Mouse (Mus musculus) CH12.LX (cell line): ENCODE results near the gene Znfx1. TPM values are rescaled to one million over a fixed set of nuclear protein-coding genes. Genes with fewer than 3 reads are reported as not detected.

ENCODE experiments used
- DNase-seq: peaks from one replicate; pipeline ENCODE4 v3.0.0-alpha.2; 2013; ENCODE audit errors: extremely low read depth
- H3K27ac ChIP-seq: 2 replicates; pipeline ENCODE4 v1.5.1; 2012; ENCODE audit warnings: low read depth, mild to moderate bottlenecking, control low read depth, moderate library complexity; ENCODE audit not compliant: insufficient read depth
- H3K27me3 ChIP-seq: replicated peaks from 2 replicates; pipeline ENCODE3; 2012; ENCODE audit warnings: inconsistent platforms
- H3K36me3 ChIP-seq, 2 experiments: replicated peaks in 1 of 2; 2 replicates each; pipeline versions ENCODE3 to v1.6.1; 2012; ENCODE audit warnings: inconsistent platforms in 1 of 2, low read length in 1 of 2, mild to moderate bottlenecking in 1 of 2, mixed read lengths in 1 of 2, moderate library complexity in 1 of 2; ENCODE audit not compliant: control insufficient read depth in 1 of 2, insufficient read depth in 1 of 2
- H3K4me1 ChIP-seq, 2 experiments: 2 replicates each; pipeline ENCODE4 v1.6.1; 2012; ENCODE audit warnings: inconsistent platforms in 1 of 2, moderate library complexity in 1 of 2; ENCODE audit not compliant: insufficient read depth in 2 of 2, control insufficient read depth in 1 of 2
- H3K4me2 ChIP-seq: 2 replicates; pipeline ENCODE4 v1.6.1; 2012; ENCODE audit warnings: low read depth, mild to moderate bottlenecking, control low read depth; ENCODE audit not compliant: poor library complexity, insufficient read depth, severe bottlenecking
- H3K4me3 ChIP-seq, 3 experiments: fragments of 150-350 bp in 1 of 3; sonication (generic) in 1 of 3; replicated peaks in 1 of 3; 2 replicates each; pipeline versions ENCODE3 to v1.5.1; 2011 to 2012; ENCODE audit warnings: low read depth in 2 of 3, low read length in 2 of 3, mild to moderate bottlenecking in 2 of 3, moderate library complexity in 2 of 3, control low read depth in 1 of 3, improper control_type of control experiment in 1 of 3, inconsistent platforms in 1 of 3, mixed read lengths in 1 of 3; ENCODE audit not compliant: poor library complexity in 1 of 3
- H3K79me2 ChIP-seq: replicated peaks from 2 replicates; pipeline ENCODE4 v1.6.1; 2012; ENCODE audit warnings: mild to moderate bottlenecking, moderate library complexity; ENCODE audit not compliant: control insufficient read depth, poor library complexity, insufficient read depth, severe bottlenecking; ENCODE audit errors: extremely low read depth
- H3K9ac ChIP-seq: 2 replicates; pipeline ENCODE4 v1.6.1; 2012; ENCODE audit warnings: low read depth, mild to moderate bottlenecking, control low read depth, moderate library complexity; ENCODE audit not compliant: insufficient read depth
- H3K9me3 ChIP-seq: replicated peaks from 2 replicates; pipeline ENCODE3; 2012; ENCODE audit warnings: low read length, inconsistent platforms, mixed read lengths
- CHD2 ChIP-seq: IDR thresholded peaks from 2 replicates; pipeline ENCODE4 v1.6.1; 2011; ENCODE audit warnings: low read length, improper control_type of control experiment
- CTCF ChIP-seq, 2 experiments: IDR thresholded peaks in 1 of 2; conservative IDR thresholded peaks in 1 of 2; 2 replicates each; pipeline ENCODE4 v1.5.1; 2011 to 2012; ENCODE audit warnings: low read depth in 2 of 2, low read length in 2 of 2, improper control_type of control experiment in 1 of 2, inconsistent platforms in 1 of 2, mild to moderate bottlenecking in 1 of 2, moderate library complexity in 1 of 2
- ELF1 ChIP-seq: IDR thresholded peaks from 2 replicates; pipeline ENCODE4 v1.6.1; 2014; ENCODE audit warnings: low read depth, mild to moderate bottlenecking, inconsistent platforms, low read length, improper control_type of control experiment
- EP300 ChIP-seq: IDR thresholded peaks from 2 replicates; pipeline ENCODE4 v1.6.1; 2011; ENCODE audit warnings: low read length, improper control_type of control experiment
- JUN ChIP-seq: IDR thresholded peaks from 2 replicates; pipeline ENCODE4 v1.6.1; 2011; ENCODE audit warnings: low read depth, mild to moderate bottlenecking, low read length, improper control_type of control experiment, moderate library complexity; ENCODE audit not compliant: insufficient read depth
- JUND ChIP-seq: conservative IDR thresholded peaks from 2 replicates; pipeline ENCODE4 v1.6.1; 2011; ENCODE audit warnings: low read depth, low read length, improper control_type of control experiment
- KAT2A ChIP-seq: IDR thresholded peaks from 2 replicates; pipeline ENCODE4 v1.6.1; 2012; ENCODE audit warnings: low read length, improper control_type of control experiment, inconsistent platforms; ENCODE audit not compliant: insufficient replicate concordance
- MAFK ChIP-seq: IDR thresholded peaks from 2 replicates; pipeline ENCODE4 v1.6.1; 2011; ENCODE audit warnings: low read length, improper control_type of control experiment; ENCODE audit not compliant: insufficient replicate concordance
- MAX ChIP-seq: IDR thresholded peaks from 2 replicates; pipeline ENCODE4 v1.6.1; 2011; ENCODE audit warnings: low read length, improper control_type of control experiment
- MXI1 ChIP-seq: IDR thresholded peaks from 2 replicates; pipeline ENCODE4 v1.6.1; 2011; ENCODE audit warnings: mild to moderate bottlenecking, low read depth, low read length, improper control_type of control experiment
- MYC ChIP-seq: IDR thresholded peaks from 2 replicates; pipeline ENCODE4 v1.6.1; 2011; ENCODE audit warnings: low read depth, mild to moderate bottlenecking, improper control_type of control experiment, low read length
- NELFE ChIP-seq: IDR thresholded peaks from 2 replicates; pipeline ENCODE4 v1.6.1; 2011; ENCODE audit warnings: low read depth, low read length, improper control_type of control experiment
- NRF1 ChIP-seq: IDR thresholded peaks from 2 replicates; pipeline ENCODE4 v1.6.1; 2014; ENCODE audit warnings: low read depth, mild to moderate bottlenecking, inconsistent platforms, low read length, improper control_type of control experiment, moderate library complexity
- POLR2A ChIP-seq: IDR thresholded peaks from 2 replicates; pipeline ENCODE4 v1.6.1; 2011; ENCODE audit warnings: low read depth, mild to moderate bottlenecking, improper control_type of control experiment, low read length
- POLR2AphosphoS2 ChIP-seq: IDR thresholded peaks from 2 replicates; pipeline ENCODE4 v1.6.1; 2011; ENCODE audit warnings: low read depth, low read length, improper control_type of control experiment
- RAD21 ChIP-seq: IDR thresholded peaks from 2 replicates; pipeline ENCODE4 v1.6.1; 2011; ENCODE audit warnings: low read depth, mild to moderate bottlenecking, low read length, improper control_type of control experiment, moderate library complexity
- RCOR1 ChIP-seq: conservative IDR thresholded peaks from 2 replicates; pipeline ENCODE4 v1.6.1; 2012; ENCODE audit warnings: low read depth, mild to moderate bottlenecking, inconsistent platforms, low read length, improper control_type of control experiment
- SIN3A ChIP-seq: IDR thresholded peaks from 2 replicates; pipeline ENCODE4 v1.6.1; 2012; ENCODE audit warnings: low read length, improper control_type of control experiment, inconsistent platforms
- SMC3 ChIP-seq: IDR thresholded peaks from 2 replicates; pipeline ENCODE4 v1.6.1; 2011; ENCODE audit warnings: low read depth, low read length, improper control_type of control experiment
- TCF12 ChIP-seq: IDR thresholded peaks from 2 replicates; pipeline ENCODE4 v1.6.1; 2014; ENCODE audit warnings: low read depth, mild to moderate bottlenecking, inconsistent platforms, low read length, improper control_type of control experiment
- UBTF ChIP-seq: IDR thresholded peaks from 2 replicates; pipeline ENCODE4 v1.6.1; 2012; ENCODE audit warnings: low read depth, mild to moderate bottlenecking, inconsistent platforms, low read length, improper control_type of control experiment, moderate library complexity
- USF1 ChIP-seq: IDR thresholded peaks from 2 replicates; pipeline ENCODE4 v1.6.1; 2014; ENCODE audit warnings: low read depth, mild to moderate bottlenecking, inconsistent platforms, low read length, improper control_type of control experiment
- ZC3H11A ChIP-seq: IDR thresholded peaks from 2 replicates; pipeline ENCODE4 v1.6.1; 2012; ENCODE audit warnings: low read depth, mild to moderate bottlenecking, inconsistent platforms, low read length, improper control_type of control experiment
- ZKSCAN1 ChIP-seq: IDR thresholded peaks from 2 replicates; pipeline ENCODE4 v1.6.1; 2012; ENCODE audit warnings: low read depth, inconsistent platforms, low read length, improper control_type of control experiment, borderline replicate concordance
- ZMIZ1 ChIP-seq: IDR thresholded peaks from 2 replicates; pipeline ENCODE4 v1.6.1; 2012; ENCODE audit warnings: low read depth, mild to moderate bottlenecking, inconsistent platforms, low read length, improper control_type of control experiment
- ZNF384 ChIP-seq: IDR thresholded peaks from 2 replicates; pipeline ENCODE4 v1.6.1; 2012; ENCODE audit warnings: low read depth, low read length, improper control_type of control experiment, inconsistent platforms
- dilution Hi-C: fragments of 300-500 bp; cut with MboI; formaldehyde crosslinking; loops from 2 replicates; pipeline ENCODE4 v1.14.3; 2020; ENCODE audit warnings: low sequenced_read_pairs; ENCODE audit not compliant: extremely low pct_unique_long_range_greater_than_20kb, extremely low pct_ligation_motif_present
- in situ Hi-C: fragments of 300-500 bp; cut with MboI; formaldehyde crosslinking; loops from 3 replicates; pipeline ENCODE4 v1.14.3; 2019; ENCODE audit warnings: low sequenced_read_pairs, low pct_ligation_motif_present, low pct_unique_long_range_greater_than_20kb, mixed read lengths
- polyA plus RNA-seq: library from polyadenylated mRNA; unstranded; fragments of >175 nt; gene quantifications from 2 replicates; pipeline ENCODE4 v1.2.1, GENCODE M21; 2012; ENCODE audit warnings: low read depth; ENCODE audit not compliant: insufficient read length
- total RNA-seq, 2 experiments: library from RNA; depleted of rRNA; stranded (reverse); fragments of 300-350 nt in 1 of 2; fragments of >200 nt in 1 of 2; gene quantifications; 2 replicates each; pipeline ENCODE4 v1.2.3; 2012 to 2014

Gene Znfx1
- total and polyA plus RNA-seq, 3 experiments = 5.1 to 9.0 (median 8.1) TPM

DNA sequence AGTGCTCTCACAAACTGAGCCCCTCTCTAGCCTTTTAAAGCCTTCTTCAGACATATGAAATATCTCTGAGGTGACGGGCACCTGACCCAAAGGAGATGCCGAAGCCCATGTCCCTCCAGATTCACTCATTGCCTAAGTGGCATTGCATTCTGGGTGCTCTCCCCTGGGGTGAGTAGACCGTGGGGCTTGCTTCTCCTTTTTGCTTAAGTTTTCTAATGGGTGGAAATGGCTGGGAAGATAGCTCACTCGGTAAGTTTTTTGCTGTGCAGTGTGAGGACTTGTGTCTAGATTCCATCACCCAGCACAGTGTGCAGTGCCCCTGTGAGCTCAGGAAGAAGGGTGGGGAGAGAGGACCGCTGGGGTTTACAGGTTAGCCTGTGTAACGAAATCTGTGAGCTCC, 4.8 kb upstream of the Znfx1 start:
- no peak overlapping the region for H3K4me3 ChIP-seq
- peaks cover 20 to 30% of the 10 kb centered on the region in 2 experiments for H3K36me3 ChIP-seq
- no peak overlapping the region for H3K27ac ChIP-seq
- dilution Hi-C loops (no loop called here), in situ Hi-C loops (loop anchor here (10.0 kb wide), 2 partner anchors 357 to 417 kb away; partner anchors contain the start of gene Slc9a8)
- peaks cover 2 to 35% of the 10 kb centered on the region in 2 experiments; a peak in 3 of 4 replicates for H3K4me1 ChIP-seq
- H3K9ac ChIP-seq = no peak overlapping the region
- no peak for TF ChIP-seq RCOR1
- TF ChIP-seq NRF1 = no peak
- TF ChIP-seq JUND = no peak
- TF ChIP-seq USF1 = no peak
- no peak for TF ChIP-seq KAT2A
- peaks cover 20% of the 10 kb centered on the region for H3K79me2 ChIP-seq
- no peak overlapping the region for H3K4me2 ChIP-seq
- no peaks in the 10 kb centered on the region for H3K27me3 ChIP-seq
- DNase-seq = peak; percentile 77
- H3K9me3 ChIP-seq = no peaks in the 10 kb centered on the region

GRCm38 (mm10) chr2:167066528-167067516, 4.0 kb upstream of the Znfx1 start:
- TF ChIP-seq CTCF (conservative IDR thresholded peaks at IDR 0.05 in 1 of 2, IDR thresholded peaks at IDR 0.05 in 1 of 2; ENCODE audit: low read depth in 2 of 2, low read length in 2 of 2) (peak in 1 of 2 experiments; percentile 10; a peak in 1 of 4 replicates), ELF1 (0 out of 2 replicates have a peak, but pooled peaks have one; percentile 24), MYC (peak; percentile 89), SIN3A (peak; percentile 60; the same call in 1 of the 2 replicates), SMC3 (no peak), RAD21 (no peak), MAX (peak; percentile 91), MXI1 (peak; percentile 56; the same call in 1 of the 2 replicates), ZMIZ1 (peak; percentile 79), EP300 (no peak; the same call in 1 of the 2 replicates), MAFK (peak; percentile 39; the same call in 1 of the 2 replicates), JUND (peak; percentile 31; the same call in 1 of the 2 replicates), POLR2AphosphoS2 (peak; percentile 99), UBTF (no peak), ZKSCAN1 (no peak), USF1 (peak; percentile 19; the same call in 1 of the 2 replicates), RCOR1 (peak; percentile 54; the same call in 1 of the 2 replicates), NELFE (peak; percentile 58; the same call in 1 of the 2 replicates), JUN (no peak), KAT2A (0 out of 2 replicates have a peak, but pooled peaks have one; percentile 50), ZC3H11A (no peak), CHD2 (peak; percentile 91), ZNF384 (no peak), TCF12 (no peak), POLR2A (peak; percentile 64)
- in situ Hi-C loops (loop anchor here (10.0 kb wide), 2 partner anchors 358 to 418 kb away; partner anchors contain the start of gene Slc9a8), dilution Hi-C loops (no loop called here)
- Histone ChIP-seq H3K4me3 (no peak overlapping the region), H3K9ac (no peak overlapping the region), H3K27ac (peak overlapping the region; percentile 6; the same call in 1 of the 2 replicates), H3K79me2 (peaks cover 23% of the 10 kb centered on the region), H3K4me2 (no peak overlapping the region), H3K4me1 (peaks cover 2 to 31% of the 10 kb centered on the region in 2 experiments; a peak in 3 of 4 replicates), H3K36me3 (peaks cover 20 to 30% of the 10 kb centered on the region in 2 experiments), H3K9me3 (no peaks in the 10 kb centered on the region), H3K27me3 (no peaks in the 10 kb centered on the region)
- DNase-seq = peak; percentile 71
